Mouse (Mus musculus): ENCODE results near the gene Tent5b.
A peak's percentile ranks its signal among the peaks of the same experiment; 100 is the strongest.

The Tent5b gene

DNA sequence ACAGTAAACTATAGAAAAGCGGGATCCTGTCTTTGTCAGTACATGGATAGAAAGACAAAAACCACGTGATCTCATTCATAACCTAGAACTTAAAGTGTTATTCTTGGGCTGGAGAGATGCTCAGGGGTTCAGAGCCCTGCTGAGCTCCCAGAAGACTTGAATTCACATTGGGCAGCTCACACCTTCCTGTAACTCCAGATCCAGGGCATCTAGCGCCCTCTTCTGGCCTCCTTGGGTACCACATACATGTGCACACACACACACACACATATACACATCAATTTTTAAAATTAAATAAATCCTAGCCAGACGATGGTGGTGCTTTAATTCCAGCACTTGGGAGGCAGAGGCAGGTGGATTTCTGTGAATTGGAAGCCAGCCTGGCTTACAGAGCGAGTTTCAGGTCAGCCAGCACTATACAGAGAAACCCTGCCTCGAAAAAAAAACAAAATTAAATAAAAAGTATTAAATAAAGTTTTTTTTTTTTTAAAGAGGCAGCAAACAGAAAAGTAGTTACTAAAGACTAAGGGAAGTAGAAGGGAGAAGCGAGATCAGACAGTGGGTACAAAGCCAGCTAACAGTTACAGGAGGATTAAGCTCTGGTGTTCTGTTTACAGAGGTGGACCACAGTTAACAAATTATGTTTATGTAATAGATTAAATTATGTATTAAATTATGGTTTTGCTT, 8.7 kb upstream of the Tent5b start:
- no peak for DNase-seq (ENCODE audit: low read depth, low spot score)

DNA sequence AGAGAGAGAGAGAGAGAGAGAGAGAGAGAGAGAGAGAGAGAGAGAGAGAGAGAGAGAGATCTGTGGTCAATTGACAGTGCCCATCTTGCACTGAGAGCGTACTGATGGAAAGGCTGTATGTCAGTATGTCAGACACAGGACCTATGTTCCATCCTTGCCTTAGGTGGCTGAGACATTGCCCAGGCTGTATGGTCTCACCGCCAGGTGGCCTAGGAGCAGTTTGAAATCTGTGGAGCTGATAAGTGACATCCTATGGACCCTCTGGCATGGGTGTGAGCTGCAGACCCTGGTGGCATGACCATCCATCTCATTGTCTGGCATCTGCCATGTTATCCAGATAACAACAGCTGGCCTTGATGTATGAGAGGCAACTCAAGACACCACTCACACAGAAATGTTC, 6.1 kb upstream of the Tent5b start:
- no peak for DNase-seq (ENCODE audit: low read depth, low spot score)

GRCm38 (mm10) chr4:133480185-133480537, 229 bp downstream of the Tent5b start:
- DNase-seq (ENCODE audit: low read depth, low spot score), result no peak

GRCm38 (mm10) chr4:133480754-133481153, 822 bp downstream of the Tent5b start:
- DNase-seq (ENCODE audit: low read depth, low spot score), result no peak

- DNase-seq (ENCODE audit: low read depth, low spot score), result no peak
Observed at GRCm38 (mm10) chr4:133481488-133481887, 1.6 kb downstream of the Tent5b start.

DNA sequence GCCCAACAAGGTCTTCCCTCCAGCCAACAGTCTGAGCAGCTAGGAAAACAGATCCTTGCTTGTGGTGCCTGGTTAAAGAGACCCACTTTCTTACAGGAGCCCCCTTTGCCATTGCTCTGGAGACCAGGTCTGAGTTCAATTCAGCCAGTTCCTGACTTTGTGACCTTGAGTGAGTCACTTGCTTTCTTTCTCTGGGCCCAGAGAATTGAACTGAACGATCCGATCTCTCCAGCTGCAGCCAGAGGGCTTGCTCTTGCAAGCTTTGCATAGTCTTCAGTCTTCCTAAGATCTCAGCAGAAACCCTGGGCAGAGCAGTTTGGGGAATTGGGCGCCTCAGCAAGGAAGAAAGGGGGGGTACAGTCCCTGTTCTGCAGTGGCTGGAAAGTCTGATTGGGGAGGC, 2.5 kb downstream of the Tent5b start:
- no peak for DNase-seq (ENCODE audit: low read depth, low spot score)

DNA sequence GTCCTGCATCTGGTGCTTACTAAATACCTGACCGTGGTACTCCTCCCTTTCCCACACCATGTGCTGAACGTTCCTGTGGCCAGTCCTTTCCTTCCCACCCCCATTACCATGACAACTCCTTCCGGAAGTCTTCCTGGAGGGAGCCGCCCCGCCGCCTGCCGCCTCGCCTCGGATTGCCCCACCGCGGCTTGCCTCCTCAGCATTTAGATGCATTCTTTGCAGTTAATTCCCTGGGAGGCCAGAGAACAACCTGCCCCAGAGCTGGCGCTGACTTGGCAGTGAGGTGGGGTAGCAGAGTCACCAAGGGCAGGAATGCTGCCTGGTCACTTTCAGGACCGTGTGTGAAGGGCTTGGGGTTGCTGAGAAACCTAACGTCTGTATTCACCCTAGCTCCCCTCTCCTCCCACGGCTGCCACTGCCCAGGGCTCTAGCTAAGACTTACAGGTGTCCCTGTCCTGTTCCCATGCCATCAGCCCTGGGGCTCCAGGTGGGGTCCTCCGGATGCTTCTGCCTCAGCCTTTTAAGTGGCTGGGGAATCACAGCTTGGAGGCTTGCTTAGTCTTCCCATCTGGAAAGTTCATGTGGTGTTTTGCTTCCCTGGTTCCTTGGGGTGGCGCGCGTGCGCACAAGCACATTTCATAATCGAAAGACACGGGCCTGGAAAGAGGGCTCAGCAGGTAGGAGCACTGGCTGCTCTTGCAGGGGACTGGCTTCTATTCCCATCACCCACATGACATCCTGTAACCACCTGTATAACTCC, 4.5 kb downstream of the Tent5b start:
- DNase-seq (ENCODE audit: low read depth, low spot score), result no peak

- no peak for DNase-seq (ENCODE audit: low read depth, low spot score)
Observed at GRCm38 (mm10) chr4:133485691-133486425, 5.9 kb downstream of the Tent5b start.

- DNase-seq (ENCODE audit: low read depth, low spot score), result no peak
Observed at GRCm38 (mm10) chr4:133486673-133487357, 6.9 kb downstream of the Tent5b start.

- no peak for DNase-seq (ENCODE audit: low read depth, low spot score)
Observed at GRCm38 (mm10) chr4:133488619-133489392, 8.9 kb downstream of the Tent5b start.

DNA sequence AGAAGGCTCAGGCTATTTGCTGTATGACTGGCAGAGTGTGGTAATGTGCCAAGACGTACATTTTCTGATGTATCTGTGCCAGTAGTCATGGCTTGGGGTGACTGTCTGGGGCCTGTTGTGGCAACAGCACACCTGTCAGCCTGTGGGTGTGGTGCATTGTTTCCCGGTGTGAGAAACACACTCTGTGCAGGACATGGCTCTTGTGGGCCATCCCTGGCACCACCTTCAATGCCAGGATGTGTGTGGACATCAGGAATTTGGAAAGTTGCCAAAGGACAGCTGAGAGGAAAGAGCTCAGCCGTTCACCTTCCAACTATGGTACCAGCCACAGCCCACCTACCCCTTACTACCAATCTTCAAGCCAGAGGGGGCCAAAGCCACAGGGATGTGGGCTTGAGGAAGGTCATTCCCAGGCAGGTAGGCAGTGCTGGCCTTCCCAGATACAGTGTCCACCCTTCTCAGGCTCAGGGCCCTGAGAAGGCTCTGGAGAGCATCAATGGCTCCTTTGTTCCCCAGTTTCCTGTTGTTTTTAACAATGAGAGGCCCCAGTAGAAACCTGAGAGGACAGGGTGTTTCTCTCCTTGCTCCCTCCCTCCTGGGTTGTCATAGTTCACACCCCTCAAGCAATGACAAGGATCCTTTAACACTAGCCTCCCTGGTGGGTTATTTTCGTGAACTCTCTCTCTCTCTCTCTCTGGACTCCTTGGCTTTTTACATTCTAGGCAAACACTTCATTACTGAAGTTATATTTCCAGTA, 9.7 kb downstream of the Tent5b start:
- DNase-seq (ENCODE audit: low read depth, low spot score), result no peak

GRCm38 (mm10) chr4:133491800-133492199, 11.9 kb downstream of the Tent5b start:
- DNase-seq (ENCODE audit: low read depth, low spot score), result no peak

- DNase-seq (ENCODE audit: low read depth, low spot score), result no peak
Observed at GRCm38 (mm10) chr4:133493895-133494294, 14.0 kb downstream of the Tent5b start.

GRCm38 (mm10) chr4:133494432-133494831, 14.5 kb downstream of the Tent5b start:
- no peak for DNase-seq (ENCODE audit: low read depth, low spot score)

- DNase-seq (ENCODE audit: low read depth, low spot score), result no peak
Observed at GRCm38 (mm10) chr4:133494867-133495266, 14.9 kb downstream of the Tent5b start.

GRCm38 (mm10) chr4:133495711-133496110, 15.8 kb downstream of the Tent5b start:
- DNase-seq (ENCODE audit: low read depth, low spot score), result no peak

- DNase-seq (ENCODE audit: low read depth, low spot score), result no peak
Observed at GRCm38 (mm10) chr4:133496738-133497445, 17.0 kb downstream of the Tent5b start.

DNA sequence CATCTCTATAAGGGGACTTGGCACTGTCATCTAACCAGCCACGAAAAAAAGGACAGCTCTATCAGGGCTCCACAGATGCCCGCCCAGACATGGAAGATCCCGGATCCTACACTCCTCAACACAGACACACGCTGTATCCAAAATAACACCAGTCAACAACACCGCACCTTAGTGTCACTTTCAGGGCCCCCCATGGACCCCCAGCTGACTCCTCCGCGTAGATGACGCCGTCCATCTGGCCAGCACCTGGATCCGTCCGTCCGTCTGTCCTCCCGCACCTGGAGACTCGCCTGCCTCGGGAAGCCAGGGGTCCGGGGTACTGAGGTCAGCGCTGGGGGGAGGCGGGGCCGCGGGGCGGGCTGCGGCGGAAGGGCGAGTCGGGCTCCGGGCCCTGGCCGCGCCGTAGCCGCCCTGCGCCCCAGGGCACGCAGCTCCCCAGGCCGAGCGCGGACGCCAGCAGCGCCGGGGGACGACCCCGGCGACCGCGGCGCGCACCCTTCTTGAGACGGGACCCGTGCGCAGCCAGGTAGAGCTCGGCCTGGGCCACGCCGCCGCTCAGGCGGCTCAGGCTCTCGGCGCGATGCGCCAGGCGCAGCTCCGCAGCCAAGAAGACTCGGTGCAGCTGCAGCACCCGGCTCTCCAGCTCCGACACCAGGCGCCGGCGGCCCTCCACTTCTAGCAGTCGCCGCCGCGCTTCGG, 17.7 kb downstream of the Tent5b start:
- DNase-seq (ENCODE audit: low read depth, low spot score), result no peak

- DNase-seq (ENCODE audit: low read depth, low spot score), result peak; percentile 72
Observed at GRCm38 (mm10) chr4:133498160-133498724, 18.3 kb downstream of the Tent5b start, which contains the start of gene Trnp1. Trnp1 (minus strand) TSS chr4:133498550.

Data from brain, embryonic 18.5 days (tissue).